Mouse (Mus musculus) liver, embryonic 11.5 days (tissue): ENCODE measurements around the gene Vps13c. TPM values are rescaled to one million over a fixed set of nuclear protein-coding genes. Genes with fewer than 3 reads are reported as not detected.
A peak's percentile ranks its signal among the peaks of the same experiment; 100 is the strongest.

ENCODE experiments used
- ATAC-seq: fragments of 200-750 bp; cut with Nextera tagmentation; replicated peaks from 2 replicates; pipeline ENCODE4 v1.8.0; 2017; ENCODE audit warnings: moderate number of reproducible peaks, mild to moderate bottlenecking, moderate TSS enrichment, moderate library complexity; ENCODE audit not compliant: low FRiP score
- DNase-seq: peaks from one replicate; pipeline ENCODE4 v3.0.0-alpha.2; 2017; ENCODE audit warnings: low spot score
- H3K27ac ChIP-seq: fragments of 300-500 bp; sonication (generic); 2 replicates; pipeline ENCODE4 v1.5.1; 2014; ENCODE audit warnings: mild to moderate bottlenecking, low read depth, low read length, control low read depth
- H3K27me3 ChIP-seq: fragments of 300-500 bp; sonication (generic); replicated peaks from 2 replicates; pipeline ENCODE4 v1.6.1; 2014; ENCODE audit warnings: low read length, mixed read lengths; ENCODE audit not compliant: control insufficient read depth, insufficient read depth
- H3K36me3 ChIP-seq: fragments of 300-500 bp; sonication (generic); 2 replicates; pipeline ENCODE4 v1.6.1; 2014; ENCODE audit warnings: mild to moderate bottlenecking, low read length, moderate library complexity, mixed read lengths; ENCODE audit not compliant: control insufficient read depth, insufficient read depth
- H3K4me1 ChIP-seq: fragments of 300-500 bp; sonication (generic); replicated peaks from 2 replicates; pipeline ENCODE4 v1.6.1; 2014; ENCODE audit warnings: low read length, mixed read lengths; ENCODE audit not compliant: control insufficient read depth, insufficient read depth
- H3K4me2 ChIP-seq: fragments of 300-500 bp; sonication (generic); 2 replicates; pipeline ENCODE4 v1.6.1; 2014; ENCODE audit warnings: mild to moderate bottlenecking, control low read depth, moderate library complexity
- H3K4me3 ChIP-seq: fragments of 300-500 bp; sonication (generic); 2 replicates; pipeline ENCODE4 v1.5.1; 2014; ENCODE audit warnings: low read depth, low read length, control low read depth
- H3K9ac ChIP-seq: fragments of 300-500 bp; sonication (generic); 2 replicates; pipeline ENCODE4 v1.6.1; 2014; ENCODE audit warnings: low read depth, low read length, control low read depth
- H3K9me3 ChIP-seq: fragments of 300-500 bp; sonication (generic); 2 replicates; pipeline ENCODE4 v1.6.1; 2016; ENCODE audit warnings: low read length, inconsistent platforms, mixed read lengths; ENCODE audit not compliant: control insufficient read depth
- WGBS: fragments of 180-500 bp; shearing (Covaris S2); extraction: QIAGEN DNeasy Blood & Tissue Kit; methylation state at CpG from one replicate; pipeline ENCODE4 v1.1.7; 2014; 5-methylcytosine and 5-hydroxymethylcytosine counted together
- polyA plus RNA-seq: library from polyadenylated mRNA; unstranded; fragments of >200 nt; fragmentation: Nextera tagmentation; extraction: Ambion mirVana; gene quantifications from 2 replicates; pipeline ENCODE4 v1.2.1, GENCODE M21; 2014

Gene Vps13c
- polyA plus RNA-seq, 1 experiment from 2014 or later = 14.7 TPM

GRCm38 (mm10) chr9:67863332-67863731 is 23.1 kb downstream of the Vps13c start:
- H3K9ac ChIP-seq = no peak overlapping the region
- DNase-seq = no peak

DNA sequence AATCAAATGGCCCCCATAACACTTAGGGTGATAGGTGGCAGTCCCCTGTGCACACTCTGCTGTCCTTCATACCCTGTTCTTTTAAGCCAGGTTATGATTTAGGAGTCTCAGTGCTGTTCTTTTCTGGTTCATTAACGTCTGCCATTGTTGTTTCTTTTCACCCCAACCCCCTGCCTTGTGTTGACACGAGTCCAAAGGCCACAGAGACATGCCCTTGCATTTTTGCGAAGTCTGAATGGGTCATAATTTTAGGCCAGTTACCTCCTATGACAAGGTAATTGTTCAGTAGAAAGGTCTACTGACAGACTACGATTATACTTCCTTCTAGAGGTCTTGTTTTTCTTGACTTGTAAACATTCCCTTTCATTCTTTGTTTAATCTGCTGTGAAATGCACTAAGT is 23.8 kb downstream of the Vps13c start:
- H3K27me3 ChIP-seq = no peaks in the 10 kb centered on the region
- DNase-seq = no peak
- no peak overlapping the region for H3K4me2 ChIP-seq
- no peak overlapping the region for H3K9ac ChIP-seq
- no peak overlapping the region for H3K4me3 ChIP-seq
- H3K4me1 ChIP-seq = peaks cover 10% of the 10 kb centered on the region
- 64% methylated on average over 4 of the region's 4 CpGs for WGBS
- no peak overlapping the region; the same call in 1 of the 2 replicates for H3K27ac ChIP-seq
- no peak for ATAC-seq
- H3K9me3 ChIP-seq = no peaks in the 10 kb centered on the region
- peaks cover 4% of the 10 kb centered on the region; the same call in 1 of the 2 replicates for H3K36me3 ChIP-seq

More at GRCm38 (mm10) chr9:67863332-67863731, 23.1 kb downstream of the Vps13c start:
- peak; percentile 91 for ATAC-seq
- Histone ChIP-seq H3K27me3 (no peaks in the 10 kb centered on the region), H3K36me3 (peaks cover 5% of the 10 kb centered on the region; the same call in 1 of the 2 replicates), H3K4me1 (peaks cover 10% of the 10 kb centered on the region), H3K9me3 (no peaks in the 10 kb centered on the region), H3K4me2 (0 out of 2 replicates have a peak overlapping the region, but pooled peaks have one; percentile 8), H3K27ac (no peak overlapping the region), H3K4me3 (no peak overlapping the region)
- WGBS = 51% methylated on average over 5 of the region's 5 CpGs

- WGBS = 52% methylated on average over 7 of the region's 7 CpGs
- peaks cover 4% of the 10 kb centered on the region; the same call in 1 of the 2 replicates for H3K36me3 ChIP-seq
- no peak overlapping the region for H3K9ac ChIP-seq
- no peak overlapping the region for H3K27ac ChIP-seq
- H3K4me3 ChIP-seq = no peak overlapping the region
- H3K27me3 ChIP-seq = no peaks in the 10 kb centered on the region
- H3K4me2 ChIP-seq = no peak overlapping the region
- no peaks in the 10 kb centered on the region for H3K9me3 ChIP-seq
- peaks cover 22% of the 10 kb centered on the region for H3K4me1 ChIP-seq
- no peak for DNase-seq
- ATAC-seq = no peak
Measured at GRCm38 (mm10) chr9:67865411-67865810, 25.2 kb downstream of the Vps13c start.

- 91% methylated on average over 6 of the region's 6 CpGs for WGBS
- H3K27ac ChIP-seq = no peak overlapping the region
Measured at GRCm38 (mm10) chr9:67867411-67867810, 27.2 kb downstream of the Vps13c start.

DNA sequence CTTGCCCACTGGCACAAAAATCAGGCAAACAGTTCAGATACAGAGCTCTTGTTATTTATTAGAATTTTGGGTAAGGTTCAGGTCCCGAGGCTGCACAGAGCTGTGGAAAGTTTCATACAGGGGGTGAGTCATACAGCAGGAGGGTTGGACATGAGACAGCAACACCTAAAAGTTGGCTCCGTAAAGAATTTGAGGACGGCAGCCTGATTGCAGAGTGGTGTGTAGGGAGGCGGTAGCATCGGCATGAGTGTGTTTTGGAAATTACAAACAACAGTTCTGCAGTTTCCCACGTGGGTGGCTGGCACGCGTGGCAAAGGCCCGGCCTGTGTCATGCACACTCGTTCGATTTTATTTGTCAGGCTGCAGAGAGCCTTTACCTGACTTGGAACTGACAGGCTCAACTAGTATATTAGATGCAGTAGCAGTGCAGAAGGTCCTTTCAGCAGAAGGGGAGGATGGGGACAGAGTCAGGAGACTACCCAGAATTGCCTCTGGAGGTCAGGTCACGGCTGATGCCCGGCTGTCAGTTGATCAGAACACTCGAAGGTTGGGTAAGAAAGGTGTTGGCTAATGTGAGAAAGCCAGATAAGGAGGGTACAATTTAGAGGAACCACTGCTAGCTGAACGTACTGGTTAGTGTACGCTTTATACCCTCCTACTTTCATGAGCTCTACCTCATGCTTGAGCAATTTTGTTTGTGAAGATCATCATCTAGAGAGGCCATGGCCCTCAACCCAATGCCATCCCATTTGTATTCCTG is 29.7 kb downstream of the Vps13c start:
- Histone ChIP-seq H3K9ac (no peak overlapping the region), H3K27ac (peak overlapping the region; percentile 40), H3K4me2 (0 out of 2 replicates have a peak overlapping the region, but pooled peaks have one; percentile 5), H3K27me3 (no peaks in the 10 kb centered on the region), H3K4me3 (no peak overlapping the region), H3K4me1 (peaks cover 15% of the 10 kb centered on the region), H3K9me3 (no peaks in the 10 kb centered on the region), H3K36me3 (peaks cover 2% of the 10 kb centered on the region; the same call in 1 of the 2 replicates)
- WGBS = 73% methylated on average over 16 of the region's 16 CpGs
- ATAC-seq = peak; percentile 88
- no peak for DNase-seq

More at GRCm38 (mm10) chr9:67867411-67867810, 27.2 kb downstream of the Vps13c start:
- Histone ChIP-seq H3K4me3 (no peak overlapping the region), H3K9me3 (no peaks in the 10 kb centered on the region), H3K4me2 (no peak overlapping the region), H3K27me3 (no peaks in the 10 kb centered on the region), H3K4me1 (peaks cover 22% of the 10 kb centered on the region), H3K36me3 (peaks cover 2% of the 10 kb centered on the region; the same call in 1 of the 2 replicates), H3K9ac (no peak overlapping the region)
- DNase-seq = no peak
- no peak for ATAC-seq

GRCm38 (mm10) chr9:67874522-67875222 is 34.5 kb downstream of the Vps13c start:
- H3K27ac ChIP-seq = peak overlapping the region; percentile 82
- H3K4me2 ChIP-seq = peak overlapping the region; percentile 15
- H3K9ac ChIP-seq = no peak overlapping the region; the same call in 1 of the 2 replicates
- no peaks in the 10 kb centered on the region for H3K9me3 ChIP-seq
- H3K27me3 ChIP-seq = no peaks in the 10 kb centered on the region
- H3K36me3 ChIP-seq = peaks cover 6% of the 10 kb centered on the region; the same call in 1 of the 2 replicates
- WGBS = 50% methylated on average over 7 of the region's 7 CpGs
- DNase-seq (no peak), ATAC-seq (peak; percentile 42)
- H3K4me1 ChIP-seq = peaks cover 30% of the 10 kb centered on the region
- H3K4me3 ChIP-seq = no peak overlapping the region

- ATAC-seq (no peak), DNase-seq (peak; percentile 43)
- 31% methylated on average over 2 of the region's 2 CpGs for WGBS
- Histone ChIP-seq H3K4me2 (no peak overlapping the region; the same call in 1 of the 2 replicates), H3K4me1 (peaks cover 23% of the 10 kb centered on the region), H3K9ac (no peak overlapping the region; the same call in 1 of the 2 replicates), H3K4me3 (no peak overlapping the region), H3K27me3 (no peaks in the 10 kb centered on the region), H3K9me3 (no peaks in the 10 kb centered on the region), H3K27ac (peak overlapping the region; percentile 82), H3K36me3 (peaks cover 6% of the 10 kb centered on the region; the same call in 1 of the 2 replicates)
Measured at GRCm38 (mm10) chr9:67875337-67875736, 35.1 kb downstream of the Vps13c start.

DNA sequence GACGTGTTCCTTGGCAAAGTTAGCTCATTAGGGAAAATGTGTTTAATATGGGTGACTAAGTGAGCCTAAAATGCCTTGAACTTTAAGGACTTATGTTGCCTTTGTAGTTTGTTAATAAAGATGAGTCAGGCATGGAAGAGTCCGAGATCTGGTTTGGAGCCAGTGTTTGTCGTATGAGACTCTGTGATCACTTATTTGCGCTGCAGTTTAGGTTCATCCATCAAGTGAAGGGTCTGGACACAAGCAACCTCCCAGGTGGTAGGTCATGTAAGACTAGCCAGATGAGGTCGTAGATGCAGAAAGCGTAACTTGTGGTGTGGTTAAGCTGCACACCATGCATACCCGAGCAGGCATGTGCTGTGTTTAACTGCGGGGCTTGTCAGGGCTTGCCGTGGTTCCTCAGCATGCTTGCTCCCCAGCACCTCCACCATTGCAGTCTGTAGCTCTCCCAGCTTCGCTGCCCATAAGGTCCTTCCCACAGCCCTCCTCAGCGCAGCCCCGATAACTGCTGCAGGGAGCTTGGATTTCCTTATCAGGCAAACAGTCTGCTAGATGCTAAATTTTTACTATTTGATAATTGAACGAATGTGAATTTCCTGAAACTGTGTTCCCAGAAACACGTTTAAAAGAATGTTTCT is 37.0 kb downstream of the Vps13c start:
- peak overlapping the region; percentile 72 for H3K27ac ChIP-seq
- peaks cover 8% of the 10 kb centered on the region; the same call in 1 of the 2 replicates for H3K36me3 ChIP-seq
- H3K4me2 ChIP-seq = peak overlapping the region; percentile 35; the same call in 1 of the 2 replicates
- peak; percentile 54 for DNase-seq
- H3K4me3 ChIP-seq = no peak overlapping the region
- peak overlapping the region; percentile 39; the same call in 1 of the 2 replicates for H3K9ac ChIP-seq
- no peaks in the 10 kb centered on the region for H3K9me3 ChIP-seq
- 46% methylated on average over 14 of the region's 14 CpGs for WGBS
- H3K4me1 ChIP-seq = peaks cover 23% of the 10 kb centered on the region
- ATAC-seq = peak; percentile 89
- no peaks in the 10 kb centered on the region for H3K27me3 ChIP-seq
